Mouse (Mus musculus) liver, embryonic 15.5 days (tissue): ENCODE measurements around the gene Nfic. TPM values are rescaled to one million over a fixed set of nuclear protein-coding genes. Genes with fewer than 3 reads are reported as not detected.
A peak's percentile ranks its signal among the peaks of the same experiment; 100 is the strongest.

Experiments used
- ATAC-seq: fragments of 200-750 bp; cut with Nextera tagmentation; 2 replicates; pipeline ENCODE4 v1.8.0; 2017; ENCODE audit warnings: moderate number of reproducible peaks, mild to moderate bottlenecking, moderate library complexity; ENCODE audit not compliant: insufficient read depth
- H3K27ac ChIP-seq: fragments of 300-500 bp; sonication (generic); replicated peaks from 2 replicates; pipeline ENCODE4 v1.5.1; 2015; ENCODE audit warnings: mild to moderate bottlenecking, inconsistent platforms
- H3K27me3 ChIP-seq: fragments of 300-500 bp; sonication (generic); 2 replicates; pipeline ENCODE4 v1.6.1; 2015; ENCODE audit warnings: mild to moderate bottlenecking, inconsistent platforms
- H3K36me3 ChIP-seq: fragments of 300-500 bp; sonication (generic); replicated peaks from 2 replicates; pipeline ENCODE4 v1.6.1; 2015; ENCODE audit warnings: moderate library complexity, mild to moderate bottlenecking, inconsistent platforms
- H3K4me1 ChIP-seq: fragments of 300-500 bp; sonication (generic); replicated peaks from 2 replicates; pipeline ENCODE4 v1.6.1; 2015; ENCODE audit warnings: inconsistent platforms
- H3K4me2 ChIP-seq: fragments of 300-500 bp; sonication (generic); 2 replicates; pipeline ENCODE4 v1.6.1; 2015; ENCODE audit warnings: moderate library complexity, mild to moderate bottlenecking, inconsistent platforms
- H3K4me3 ChIP-seq: fragments of 300-500 bp; sonication (generic); replicated peaks from 2 replicates; pipeline ENCODE4 v1.5.1; 2015; ENCODE audit warnings: mild to moderate bottlenecking, inconsistent platforms
- H3K9ac ChIP-seq: fragments of 300-500 bp; sonication (generic); 2 replicates; pipeline ENCODE4 v1.6.1; 2015; ENCODE audit warnings: moderate library complexity, mild to moderate bottlenecking, inconsistent platforms
- H3K9me3 ChIP-seq: fragments of 300-500 bp; sonication (generic); replicated peaks from 2 replicates; pipeline ENCODE4 v1.6.1; 2016; ENCODE audit warnings: inconsistent platforms
- WGBS: fragments of 180-500 bp; shearing (Covaris S2); methylation state at CpG from one replicate; pipeline ENCODE4 v1.1.7; 2015; ENCODE audit warnings: mixed read lengths; ENCODE audit not compliant: insufficient replicate concordance; 5-methylcytosine and 5-hydroxymethylcytosine counted together
- polyA plus RNA-seq: library from polyadenylated mRNA; unstranded; fragments of >200 nt; fragmentation: Nextera tagmentation; extraction: Ambion mirVana; gene quantifications from 2 replicates; pipeline ENCODE4 v1.2.1, GENCODE M21; 2015

Nfic gene
- polyA plus RNA-seq, 1 experiment from 2014 or later, result 11.5 TPM

GRCm38 (mm10) chr10:81415146-81415545, 40.3 kb downstream of the Nfic start:
- Histone ChIP-seq H3K27ac (no peak overlapping the region), H3K27me3 (peaks cover 24% of the 10 kb centered on the region), H3K9ac (no peak overlapping the region), H3K4me2 (0 out of 2 replicates have a peak overlapping the region, but pooled peaks have one; percentile 47), H3K4me3 (no peak overlapping the region), H3K9me3 (no peaks in the 10 kb centered on the region), H3K4me1 (peaks cover 84% of the 10 kb centered on the region), H3K36me3 (no peaks in the 10 kb centered on the region)
- ATAC-seq, result no peak
- WGBS, result 52% methylated on average over 5 of the region's 5 CpGs

GRCm38 (mm10) chr10:81414682-81415081, 40.8 kb downstream of the Nfic start:
- H3K4me1 ChIP-seq, result peaks cover 84% of the 10 kb centered on the region
- peaks cover 24% of the 10 kb centered on the region for H3K27me3 ChIP-seq
- ATAC-seq, result no peak
- H3K9me3 ChIP-seq, result no peaks in the 10 kb centered on the region
- peak overlapping the region; percentile 66 for H3K27ac ChIP-seq
- no peak overlapping the region for H3K4me3 ChIP-seq
- peak overlapping the region; percentile 47 for H3K4me2 ChIP-seq
- H3K9ac ChIP-seq, result no peak overlapping the region
- H3K36me3 ChIP-seq, result no peaks in the 10 kb centered on the region

GRCm38 (mm10) chr10:81413310-81414261, 41.8 kb downstream of the Nfic start:
- H3K9ac ChIP-seq, result no peak overlapping the region; the same call in 1 of the 2 replicates
- 18% methylated on average over 26 of the region's 26 CpGs for WGBS
- no peaks in the 10 kb centered on the region for H3K36me3 ChIP-seq
- peak overlapping the region; percentile 26; the same call in 1 of the 2 replicates for H3K4me3 ChIP-seq
- peaks cover 85% of the 10 kb centered on the region for H3K4me1 ChIP-seq
- H3K27me3 ChIP-seq, result peaks cover 32% of the 10 kb centered on the region
- peak; percentile 18 for ATAC-seq
- H3K9me3 ChIP-seq, result no peaks in the 10 kb centered on the region
- peak overlapping the region; percentile 47 for H3K4me2 ChIP-seq
- H3K27ac ChIP-seq, result peak overlapping the region; percentile 66

GRCm38 (mm10) chr10:81412586-81413309, 42.7 kb downstream of the Nfic start:
- Histone ChIP-seq H3K4me2 (no peak overlapping the region), H3K4me1 (peaks cover 88% of the 10 kb centered on the region), H3K9me3 (no peaks in the 10 kb centered on the region), H3K36me3 (no peaks in the 10 kb centered on the region), H3K9ac (no peak overlapping the region; the same call in 1 of the 2 replicates), H3K27me3 (peaks cover 32% of the 10 kb centered on the region), H3K4me3 (no peak overlapping the region), H3K27ac (peak overlapping the region; percentile 66)
- ATAC-seq, result no peak
- WGBS, result 53% methylated on average over 16 of the region's 16 CpGs

- Histone ChIP-seq H3K4me2 (no peak overlapping the region), H3K4me1 (peaks cover 92% of the 10 kb centered on the region), H3K4me3 (no peak overlapping the region), H3K36me3 (no peaks in the 10 kb centered on the region), H3K9me3 (no peaks in the 10 kb centered on the region), H3K9ac (no peak overlapping the region), H3K27me3 (peaks cover 32% of the 10 kb centered on the region), H3K27ac (peak overlapping the region; percentile 69)
- WGBS, result 63% methylated on average over 18 of the region's 18 CpGs
- ATAC-seq, result no peak
These were observed 43.7 kb downstream of the Nfic start for GRCm38 (mm10) chr10:81411471-81412400.

GRCm38 (mm10) chr10:81410981-81411380, 44.5 kb downstream of the Nfic start:
- ATAC-seq, result no peak
- H3K4me2 ChIP-seq, result no peak overlapping the region; the same call in 1 of the 2 replicates
- H3K27me3 ChIP-seq, result peaks cover 35% of the 10 kb centered on the region
- H3K9ac ChIP-seq, result no peak overlapping the region
- H3K36me3 ChIP-seq, result no peaks in the 10 kb centered on the region
- peak overlapping the region; percentile 69 for H3K27ac ChIP-seq
- peaks cover 91% of the 10 kb centered on the region for H3K4me1 ChIP-seq
- H3K4me3 ChIP-seq, result no peak overlapping the region
- WGBS, result 65% methylated on average over 9 of the region's 9 CpGs
- no peaks in the 10 kb centered on the region for H3K9me3 ChIP-seq

GRCm38 (mm10) chr10:81410350-81410749, 45.1 kb downstream of the Nfic start:
- no peak overlapping the region for H3K4me3 ChIP-seq
- peaks cover 97% of the 10 kb centered on the region for H3K4me1 ChIP-seq
- peak overlapping the region; percentile 69 for H3K27ac ChIP-seq
- H3K27me3 ChIP-seq, result peaks cover 41% of the 10 kb centered on the region
- H3K9me3 ChIP-seq, result no peaks in the 10 kb centered on the region
- no peak for ATAC-seq
- H3K9ac ChIP-seq, result no peak overlapping the region
- no peaks in the 10 kb centered on the region for H3K36me3 ChIP-seq
- H3K4me2 ChIP-seq, result peak overlapping the region; percentile 13
- 22% methylated on average over 4 of the region's 4 CpGs for WGBS

- H3K9me3 ChIP-seq, result no peaks in the 10 kb centered on the region
- H3K4me1 ChIP-seq, result peaks cover 95% of the 10 kb centered on the region
- H3K36me3 ChIP-seq, result no peaks in the 10 kb centered on the region
- no peak overlapping the region; the same call in 1 of the 2 replicates for H3K9ac ChIP-seq
- WGBS, result 9% methylated on average over 8 of the region's 8 CpGs
- H3K27ac ChIP-seq, result peak overlapping the region; percentile 69
- no peak for ATAC-seq
- H3K4me2 ChIP-seq, result peak overlapping the region; percentile 25
- no peak overlapping the region for H3K4me3 ChIP-seq
- H3K27me3 ChIP-seq, result peaks cover 50% of the 10 kb centered on the region
These were observed 46.1 kb downstream of the Nfic start for GRCm38 (mm10) chr10:81409330-81409729.

- Histone ChIP-seq H3K9ac (no peak overlapping the region; the same call in 1 of the 2 replicates), H3K4me3 (no peak overlapping the region), H3K4me2 (peak overlapping the region; percentile 39), H3K27ac (peak overlapping the region; percentile 69), H3K9me3 (no peaks in the 10 kb centered on the region), H3K36me3 (no peaks in the 10 kb centered on the region; the same call in 1 of the 2 replicates), H3K4me1 (peaks cover 94% of the 10 kb centered on the region), H3K27me3 (peaks cover 54% of the 10 kb centered on the region)
- 5% methylated on average over 9 of the region's 9 CpGs for WGBS
- ATAC-seq, result peak; percentile 56
These were observed 46.6 kb downstream of the Nfic start for GRCm38 (mm10) chr10:81408871-81409291.

GRCm38 (mm10) chr10:81408424-81408729, 47.1 kb downstream of the Nfic start:
- H3K9ac ChIP-seq, result no peak overlapping the region
- no peaks in the 10 kb centered on the region for H3K9me3 ChIP-seq
- no peak for ATAC-seq
- 0 out of 2 replicates have a peak overlapping the region, but pooled peaks have one; percentile 39 for H3K4me2 ChIP-seq
- H3K4me1 ChIP-seq, result peaks cover 92% of the 10 kb centered on the region
- peaks cover 59% of the 10 kb centered on the region for H3K27me3 ChIP-seq
- WGBS, result 24% methylated on average over 13 of the region's 13 CpGs
- no peaks in the 10 kb centered on the region; the same call in 1 of the 2 replicates for H3K36me3 ChIP-seq
- H3K27ac ChIP-seq, result peak overlapping the region; percentile 49
- no peak overlapping the region for H3K4me3 ChIP-seq
